Mouse (Mus musculus) stomach, postnatal 0 days (tissue): ENCODE results near the gene Gm21970. TPM values are rescaled to one million over a fixed set of nuclear protein-coding genes. Genes with fewer than 3 reads are reported as not detected.

Experiments used
- ATAC-seq: fragments of 200-750 bp; cut with Nextera tagmentation; 2 replicates; pipeline ENCODE4 v1.8.0; 2017; ENCODE audit not compliant: low FRiP score, low TSS enrichment
- DNase-seq: peaks from one replicate; pipeline ENCODE4 v3.0.0-alpha.2; 2016; ENCODE audit warnings: low spot score
- H3K27ac ChIP-seq: fragments of 300-500 bp; sonication (generic); replicated peaks from 2 replicates; pipeline ENCODE4 v1.5.1; 2014; ENCODE audit warnings: mild to moderate bottlenecking, control low read depth
- H3K27me3 ChIP-seq: fragments of 300-500 bp; sonication (generic); 2 replicates; pipeline ENCODE4 v1.6.1; 2014; ENCODE audit warnings: low read length; ENCODE audit not compliant: control insufficient read depth, insufficient read depth
- H3K36me3 ChIP-seq: fragments of 300-500 bp; sonication (generic); 2 replicates; pipeline ENCODE4 v1.6.1; 2014; ENCODE audit warnings: low read length, mixed read lengths; ENCODE audit not compliant: control insufficient read depth, insufficient read depth
- H3K4me1 ChIP-seq: fragments of 300-500 bp; sonication (generic); replicated peaks from 2 replicates; pipeline ENCODE4 v1.6.1; 2014; ENCODE audit warnings: antibody characterized with exemption; ENCODE audit not compliant: control insufficient read depth, insufficient read depth
- H3K4me2 ChIP-seq: fragments of 300-500 bp; sonication (generic); replicated peaks from 2 replicates; pipeline ENCODE4 v1.6.1; 2014; ENCODE audit warnings: low read depth, mild to moderate bottlenecking, control low read depth, moderate library complexity
- H3K4me3 ChIP-seq: fragments of 300-500 bp; sonication (generic); 2 replicates; pipeline ENCODE4 v1.5.1; 2014; ENCODE audit warnings: low read depth, low read length, control low read depth
- H3K9ac ChIP-seq: fragments of 300-500 bp; sonication (generic); 2 replicates; pipeline ENCODE4 v1.6.1; 2014; ENCODE audit warnings: mild to moderate bottlenecking, low read length, control low read depth, mixed read lengths
- H3K9me3 ChIP-seq: fragments of 300-500 bp; sonication (generic); 2 replicates; pipeline ENCODE4 v1.6.1; 2016; ENCODE audit warnings: low read length; ENCODE audit not compliant: control insufficient read depth
- CTCF ChIP-seq: IDR thresholded peaks from 2 replicates; pipeline ENCODE4 v1.5.1; 2016; ENCODE audit warnings: antibody characterized with exemption, low read depth, mild to moderate bottlenecking, moderate library complexity
- EP300 ChIP-seq: optimal IDR thresholded peaks from 2 replicates; pipeline ENCODE3; 2016; ENCODE audit warnings: antibody characterized with exemption
- WGBS: fragments of 180-500 bp; shearing (Covaris S2); extraction: QIAGEN DNeasy Blood & Tissue Kit; methylation state at CpG from one replicate; pipeline ENCODE4 v1.1.7; 2014; 5-methylcytosine and 5-hydroxymethylcytosine counted together
- polyA plus RNA-seq: library from polyadenylated mRNA; unstranded; fragments of >200 nt; fragmentation: Nextera tagmentation; extraction: Ambion mirVana; gene quantifications from 2 replicates; pipeline ENCODE4 v1.2.1, GENCODE M21; 2015

The Gm21970 gene
- polyA plus RNA-seq, 1 experiment from 2014 or later: not detected

DNA sequence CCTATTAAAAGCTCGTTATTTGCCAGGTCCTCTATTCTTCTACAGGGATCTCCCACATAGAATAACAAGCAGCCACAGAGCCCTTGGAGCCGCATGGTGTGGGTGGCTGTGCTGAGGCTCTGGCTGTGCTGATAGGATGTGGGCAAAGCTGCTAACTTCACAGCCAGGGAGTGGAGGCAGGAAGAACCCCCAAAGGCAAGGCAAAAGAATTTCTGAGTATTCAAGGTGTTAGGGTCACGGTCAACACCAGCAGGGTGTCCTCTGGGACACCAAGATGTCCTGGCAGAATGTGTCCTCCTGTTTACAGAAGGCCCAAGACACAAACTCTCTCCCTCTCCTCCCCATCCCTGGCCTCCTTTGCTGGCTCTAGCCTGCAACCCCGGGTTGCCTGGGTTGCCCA is 50.9 kb downstream of the Gm21970 start:
- no peak for TF ChIP-seq CTCF
- TF ChIP-seq EP300: no peak
- Histone ChIP-seq H3K4me3 (no peak overlapping the region), H3K9ac (no peak overlapping the region), H3K27me3 (no peaks in the 10 kb centered on the region), H3K4me2 (no peak overlapping the region), H3K4me1 (peaks cover 3% of the 10 kb centered on the region), H3K27ac (no peak overlapping the region), H3K36me3 (no peaks in the 10 kb centered on the region), H3K9me3 (no peaks in the 10 kb centered on the region)
- no peak for ATAC-seq
- WGBS: 75% methylated on average over 4 of the region's 4 CpGs
- DNase-seq: no peak

DNA sequence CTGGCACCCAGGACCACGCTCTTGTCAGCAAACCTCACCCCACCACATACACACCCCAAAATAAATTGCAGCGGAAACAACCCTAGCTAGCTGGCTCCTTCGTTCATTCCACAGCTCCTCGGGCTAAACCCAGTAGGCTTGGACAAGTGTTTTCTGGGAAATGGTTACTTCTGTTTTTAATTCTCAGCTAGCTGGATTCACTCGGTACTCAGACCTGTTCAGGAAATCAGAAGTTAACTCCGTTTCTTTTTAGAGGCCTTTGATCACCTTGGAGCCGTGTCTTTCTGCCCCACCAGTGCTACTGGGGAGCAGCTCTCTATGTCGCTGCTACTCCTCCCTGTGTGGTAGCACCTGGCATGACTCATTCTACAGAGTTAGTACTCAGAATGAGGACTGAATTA is 51.7 kb downstream of the Gm21970 start:
- Histone ChIP-seq H3K27ac (no peak overlapping the region), H3K9me3 (no peaks in the 10 kb centered on the region), H3K27me3 (no peaks in the 10 kb centered on the region), H3K4me3 (no peak overlapping the region), H3K4me1 (peaks cover 6% of the 10 kb centered on the region), H3K4me2 (no peak overlapping the region), H3K36me3 (no peaks in the 10 kb centered on the region), H3K9ac (no peak overlapping the region)
- TF ChIP-seq EP300: no peak
- no peak for TF ChIP-seq CTCF
- DNase-seq (no peak), ATAC-seq (no peak)
- 65% methylated on average over 8 of the region's 8 CpGs for WGBS

DNA sequence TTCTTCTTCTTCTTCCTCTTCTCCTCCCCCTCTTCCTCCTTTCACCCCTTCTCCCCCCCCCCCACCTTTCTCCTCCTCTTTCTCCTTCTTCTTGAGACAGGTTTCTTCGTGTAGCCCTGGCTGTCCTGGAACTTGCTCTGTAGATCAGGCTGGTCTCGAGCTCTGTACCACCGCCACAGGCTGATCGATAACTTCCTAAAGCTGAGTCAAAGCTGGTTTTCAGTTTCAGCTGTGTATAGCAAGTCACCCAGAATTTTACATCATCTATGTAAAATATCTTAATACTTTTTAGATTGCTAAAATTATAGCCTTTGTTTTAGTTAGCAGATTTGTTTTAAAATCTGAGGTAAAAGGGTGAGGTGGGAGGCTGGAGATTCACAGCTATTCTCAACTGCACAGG is 53.3 kb downstream of the Gm21970 start:
- no peak for DNase-seq
- Histone ChIP-seq H3K27me3 (no peaks in the 10 kb centered on the region), H3K4me1 (peaks cover 6% of the 10 kb centered on the region), H3K36me3 (no peaks in the 10 kb centered on the region), H3K4me2 (no peak overlapping the region), H3K4me3 (no peak overlapping the region), H3K27ac (no peak overlapping the region), H3K9me3 (no peaks in the 10 kb centered on the region), H3K9ac (no peak overlapping the region)
- ATAC-seq: no peak
- 83% methylated on average over 4 of the region's 4 CpGs for WGBS
- TF ChIP-seq CTCF (no peak), EP300 (no peak)

GRCm38 (mm10) chr16:91445566-91445965 is 54.0 kb downstream of the Gm21970 start:
- Histone ChIP-seq H3K27me3 (no peaks in the 10 kb centered on the region), H3K9ac (no peak overlapping the region), H3K36me3 (no peaks in the 10 kb centered on the region), H3K4me1 (peaks cover 6% of the 10 kb centered on the region), H3K27ac (no peak overlapping the region), H3K4me3 (no peak overlapping the region), H3K4me2 (no peak overlapping the region), H3K9me3 (no peaks in the 10 kb centered on the region)
- TF ChIP-seq EP300 (no peak), CTCF (no peak)
- no peak for ATAC-seq
- no peak for DNase-seq
- 85% methylated on average over 5 of the region's 5 CpGs for WGBS

DNA sequence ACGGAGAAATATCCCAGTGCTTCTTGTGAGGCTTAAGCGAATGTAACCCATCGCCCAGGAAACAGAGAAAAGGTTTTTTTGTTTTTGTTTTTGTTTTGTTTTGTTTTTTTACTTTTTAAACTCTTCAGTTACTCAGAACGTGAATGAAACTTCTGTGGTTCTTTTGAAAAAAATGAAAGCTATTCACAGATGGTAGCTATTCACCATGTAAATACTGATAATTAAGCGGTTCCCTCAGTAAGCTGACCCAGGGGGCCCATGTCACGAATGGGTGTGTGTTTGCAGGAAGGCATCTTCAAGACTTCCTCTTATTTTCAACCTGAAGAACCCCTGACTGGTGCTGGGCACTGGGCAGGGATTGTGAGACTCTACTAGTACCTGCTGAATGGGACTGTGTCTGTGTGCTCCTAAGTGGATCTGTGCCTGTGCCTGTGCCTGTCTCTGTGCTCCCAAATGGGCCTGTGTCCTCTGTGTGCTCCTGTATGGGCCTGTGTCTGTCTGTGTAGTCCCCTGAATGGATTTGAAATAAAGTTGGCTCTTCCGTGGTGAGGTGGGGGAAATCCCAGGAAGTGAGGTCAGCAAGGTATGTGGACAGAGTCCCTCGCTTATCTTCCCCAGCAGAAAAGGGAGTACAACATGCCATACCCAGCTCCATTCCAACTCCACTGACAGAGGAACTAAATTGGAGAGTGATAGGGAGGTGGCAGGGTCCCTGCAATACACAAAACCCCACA is 55.4 kb downstream of the Gm21970 start:
- peak overlapping the region; percentile 71 for H3K27ac ChIP-seq
- TF ChIP-seq EP300: no peak
- no peak for TF ChIP-seq CTCF
- no peaks in the 10 kb centered on the region for H3K36me3 ChIP-seq
- H3K4me1 ChIP-seq: peaks cover 6% of the 10 kb centered on the region
- ATAC-seq (peak; percentile 53), DNase-seq (no peak)
- H3K9me3 ChIP-seq: no peaks in the 10 kb centered on the region
- H3K4me3 ChIP-seq: no peak overlapping the region
- WGBS: 65% methylated on average over 8 of the region's 8 CpGs
- H3K27me3 ChIP-seq: no peaks in the 10 kb centered on the region
- H3K9ac ChIP-seq: no peak overlapping the region
- no peak overlapping the region for H3K4me2 ChIP-seq

GRCm38 (mm10) chr16:91447512-91447900 is 56.0 kb downstream of the Gm21970 start:
- ATAC-seq (peak; percentile 69), DNase-seq (peak; percentile 81)
- H3K4me2 ChIP-seq: no peak overlapping the region
- H3K27me3 ChIP-seq: no peaks in the 10 kb centered on the region
- H3K27ac ChIP-seq: peak overlapping the region; percentile 71
- H3K4me1 ChIP-seq: peaks cover 6% of the 10 kb centered on the region
- no peaks in the 10 kb centered on the region for H3K36me3 ChIP-seq
- no peaks in the 10 kb centered on the region for H3K9me3 ChIP-seq
- no peak overlapping the region for H3K9ac ChIP-seq
- no peak overlapping the region for H3K4me3 ChIP-seq
- 25% methylated on average over 6 of the region's 6 CpGs for WGBS
- no peak for TF ChIP-seq CTCF
- no peak for TF ChIP-seq EP300
